Mouse (Mus musculus) stomach, postnatal 0 days (tissue): ENCODE data around the gene Dcun1d4. TPM values are rescaled to one million over a fixed set of nuclear protein-coding genes. Genes with fewer than 3 reads are reported as not detected.
"Not testable (repeated sequence)": the region's sequence is repeated elsewhere in the genome, so short reads cannot be mapped to it uniquely, and the experiment has no call there.

Experiments used
- ATAC-seq: fragments of 200-750 bp; cut with Nextera tagmentation; 2 replicates; pipeline ENCODE4 v1.8.0; 2017; ENCODE audit not compliant: low FRiP score, low TSS enrichment
- DNase-seq: peaks from one replicate; pipeline ENCODE4 v3.0.0-alpha.2; 2016; ENCODE audit warnings: low spot score
- H3K27ac ChIP-seq: fragments of 300-500 bp; sonication (generic); replicated peaks from 2 replicates; pipeline ENCODE4 v1.5.1; 2014; ENCODE audit warnings: mild to moderate bottlenecking, control low read depth
- H3K27me3 ChIP-seq: fragments of 300-500 bp; sonication (generic); 2 replicates; pipeline ENCODE4 v1.6.1; 2014; ENCODE audit warnings: low read length; ENCODE audit not compliant: control insufficient read depth, insufficient read depth
- H3K36me3 ChIP-seq: fragments of 300-500 bp; sonication (generic); 2 replicates; pipeline ENCODE4 v1.6.1; 2014; ENCODE audit warnings: low read length, mixed read lengths; ENCODE audit not compliant: control insufficient read depth, insufficient read depth
- H3K4me1 ChIP-seq: fragments of 300-500 bp; sonication (generic); replicated peaks from 2 replicates; pipeline ENCODE4 v1.6.1; 2014; ENCODE audit warnings: antibody characterized with exemption; ENCODE audit not compliant: control insufficient read depth, insufficient read depth
- H3K4me2 ChIP-seq: fragments of 300-500 bp; sonication (generic); replicated peaks from 2 replicates; pipeline ENCODE4 v1.6.1; 2014; ENCODE audit warnings: low read depth, mild to moderate bottlenecking, control low read depth, moderate library complexity
- H3K4me3 ChIP-seq: fragments of 300-500 bp; sonication (generic); 2 replicates; pipeline ENCODE4 v1.5.1; 2014; ENCODE audit warnings: low read depth, low read length, control low read depth
- H3K9ac ChIP-seq: fragments of 300-500 bp; sonication (generic); 2 replicates; pipeline ENCODE4 v1.6.1; 2014; ENCODE audit warnings: mild to moderate bottlenecking, low read length, control low read depth, mixed read lengths
- H3K9me3 ChIP-seq: fragments of 300-500 bp; sonication (generic); 2 replicates; pipeline ENCODE4 v1.6.1; 2016; ENCODE audit warnings: low read length; ENCODE audit not compliant: control insufficient read depth
- CTCF ChIP-seq: IDR thresholded peaks from 2 replicates; pipeline ENCODE4 v1.5.1; 2016; ENCODE audit warnings: antibody characterized with exemption, low read depth, mild to moderate bottlenecking, moderate library complexity
- EP300 ChIP-seq: optimal IDR thresholded peaks from 2 replicates; pipeline ENCODE3; 2016; ENCODE audit warnings: antibody characterized with exemption
- WGBS: fragments of 180-500 bp; shearing (Covaris S2); extraction: QIAGEN DNeasy Blood & Tissue Kit; methylation state at CpG from one replicate; pipeline ENCODE4 v1.1.7; 2014; 5-methylcytosine and 5-hydroxymethylcytosine counted together
- polyA plus RNA-seq: library from polyadenylated mRNA; unstranded; fragments of >200 nt; fragmentation: Nextera tagmentation; extraction: Ambion mirVana; gene quantifications from 2 replicates; pipeline ENCODE4 v1.2.1, GENCODE M21; 2015

Dcun1d4 gene
- polyA plus RNA-seq, 1 experiment from 2014 or later = 10.8 TPM

GRCm38 (mm10) chr5:73454502-73455306, 26.1 kb upstream of the Dcun1d4 start:
- 41% methylated on average over 2 of the region's 2 CpGs for WGBS
- ATAC-seq (no peak), DNase-seq (no peak)
- Histone ChIP-seq H3K27ac (no peak overlapping the region), H3K4me3 (no peak overlapping the region), H3K27me3 (no peaks in the 10 kb centered on the region), H3K36me3 (no peaks in the 10 kb centered on the region), H3K9ac (no peak overlapping the region), H3K9me3 (no peaks in the 10 kb centered on the region), H3K4me2 (no peak overlapping the region), H3K4me1 (no peaks in the 10 kb centered on the region)
- TF ChIP-seq EP300 = no peak
- TF ChIP-seq CTCF = no peak

GRCm38 (mm10) chr5:73455307-73455687, 25.5 kb upstream of the Dcun1d4 start:
- DNase-seq (no peak), ATAC-seq (no peak)
- no peaks in the 10 kb centered on the region for H3K9me3 ChIP-seq
- no peaks in the 10 kb centered on the region for H3K4me1 ChIP-seq
- no peaks in the 10 kb centered on the region for H3K27me3 ChIP-seq
- no peaks in the 10 kb centered on the region for H3K36me3 ChIP-seq
- no peak overlapping the region for H3K9ac ChIP-seq
- H3K4me2 ChIP-seq = no peak overlapping the region
- H3K27ac ChIP-seq = no peak overlapping the region
- 62% methylated on average over 5 of the region's 5 CpGs for WGBS
- H3K4me3 ChIP-seq = no peak overlapping the region
- TF ChIP-seq EP300 (no peak), CTCF (no peak)

- no peak for DNase-seq
- no peak overlapping the region for H3K4me2 ChIP-seq
These were observed 12.1 kb upstream of the Dcun1d4 start for GRCm38 (mm10) chr5:73468462-73469433.

GRCm38 (mm10) chr5:73474412-73475405, 6.1 kb upstream of the Dcun1d4 start:
- no peaks in the 10 kb centered on the region for H3K27me3 ChIP-seq
- no peak overlapping the region for H3K9ac ChIP-seq
- no peak overlapping the region for H3K4me2 ChIP-seq
- 66% methylated on average over 20 of the region's 20 CpGs for WGBS
- ATAC-seq (no peak), DNase-seq (no peak)
- H3K27ac ChIP-seq = no peak overlapping the region
- no peak overlapping the region for H3K4me3 ChIP-seq
- H3K36me3 ChIP-seq = no peaks in the 10 kb centered on the region
- H3K9me3 ChIP-seq = no peaks in the 10 kb centered on the region
- no peaks in the 10 kb centered on the region for H3K4me1 ChIP-seq
- TF ChIP-seq CTCF (no peak), EP300 (no peak)

More at GRCm38 (mm10) chr5:73468462-73469433, 12.1 kb upstream of the Dcun1d4 start:
- TF ChIP-seq EP300 (no peak), CTCF (no peak)
- no peak overlapping the region for H3K27ac ChIP-seq
- H3K9me3 ChIP-seq = no peaks in the 10 kb centered on the region
- ATAC-seq = no peak
- no peak overlapping the region for H3K4me3 ChIP-seq
- no peaks in the 10 kb centered on the region for H3K4me1 ChIP-seq
- H3K9ac ChIP-seq = no peak overlapping the region
- H3K36me3 ChIP-seq = no peaks in the 10 kb centered on the region
- WGBS = 52% methylated on average over 16 of the region's 16 CpGs
- H3K27me3 ChIP-seq = no peaks in the 10 kb centered on the region

GRCm38 (mm10) chr5:73481401-73481800, 601 bp downstream of the Dcun1d4 start:
- DNase-seq (no peak), ATAC-seq (no peak)
- Histone ChIP-seq H3K4me2 (no peak overlapping the region), H3K27ac (no peak overlapping the region), H3K9me3 (no peaks in the 10 kb centered on the region), H3K27me3 (no peaks in the 10 kb centered on the region), H3K36me3 (no peaks in the 10 kb centered on the region), H3K9ac (no peak overlapping the region), H3K4me3 (no peak overlapping the region), H3K4me1 (no peaks in the 10 kb centered on the region)
- TF ChIP-seq CTCF (no peak), EP300 (no peak)
- WGBS = 87% methylated on average over 7 of the region's 7 CpGs

- H3K36me3 ChIP-seq, H3K4me1 ChIP-seq, H3K9me3 ChIP-seq, H3K27me3 ChIP-seq, H3K9ac ChIP-seq, H3K4me2 ChIP-seq, H3K27ac ChIP-seq, ATAC-seq, H3K4me3 ChIP-seq, DNase-seq: not testable (repeated sequence)
- 90% methylated on average over 1 of the region's 1 CpGs for WGBS
These were observed 1.6 kb downstream of the Dcun1d4 start for GRCm38 (mm10) chr5:73482381-73482780.
